Mouse (Mus musculus) hindbrain, embryonic 14.5 days (tissue): Measurements from ENCODE around the gene Alkbh4. TPM values are rescaled to one million over a fixed set of nuclear protein-coding genes. Genes with fewer than 3 reads are reported as not detected.
"Not testable (repeated sequence)": the region's sequence is repeated elsewhere in the genome, so short reads cannot be mapped to it uniquely, and the experiment has no call there.

Experiments used
- ATAC-seq: fragments of 200-750 bp; cut with Nextera tagmentation; 2 replicates; pipeline ENCODE4 v1.8.0; 2017; ENCODE audit warnings: moderate number of reproducible peaks, mild to moderate bottlenecking, moderate TSS enrichment, moderate library complexity; ENCODE audit not compliant: low FRiP score
- DNase-seq: peaks from one replicate; pipeline ENCODE4 v3.0.0-alpha.2; 2015; ENCODE audit warnings: low spot score
- H3K27ac ChIP-seq: fragments of 300-500 bp; sonication (generic); 2 replicates; pipeline ENCODE4 v1.5.1; 2014; ENCODE audit warnings: mild to moderate bottlenecking, moderate library complexity
- H3K27me3 ChIP-seq: fragments of 300-500 bp; sonication (generic); 2 replicates; pipeline ENCODE4 v1.6.1; 2014; ENCODE audit warnings: mild to moderate bottlenecking, low read length, mixed read lengths; ENCODE audit not compliant: control insufficient read depth, insufficient read depth
- H3K36me3 ChIP-seq: fragments of 300-500 bp; sonication (generic); replicated peaks from 2 replicates; pipeline ENCODE4 v1.6.1; 2014; ENCODE audit not compliant: control insufficient read depth, insufficient read depth
- H3K4me1 ChIP-seq: fragments of 300-500 bp; sonication (generic); replicated peaks from 2 replicates; pipeline ENCODE4 v1.6.1; 2014; ENCODE audit warnings: antibody characterized with exemption, low read length, mixed read lengths; ENCODE audit not compliant: control insufficient read depth, insufficient read depth
- H3K4me2 ChIP-seq: fragments of 300-500 bp; sonication (generic); replicated peaks from 2 replicates; pipeline ENCODE4 v1.6.1; 2014; ENCODE audit warnings: mild to moderate bottlenecking, moderate library complexity
- H3K4me3 ChIP-seq: fragments of 300-500 bp; sonication (generic); replicated peaks from 2 replicates; pipeline ENCODE4 v1.5.1; 2014; ENCODE audit warnings: mild to moderate bottlenecking, low read length
- H3K9ac ChIP-seq: fragments of 300-500 bp; sonication (generic); 2 replicates; pipeline ENCODE4 v1.6.1; 2014
- H3K9me3 ChIP-seq: fragments of 300-500 bp; sonication (generic); 2 replicates; pipeline ENCODE4 v1.6.1; 2016; ENCODE audit warnings: low read length; ENCODE audit not compliant: control insufficient read depth
- WGBS: fragments of 180-500 bp; shearing (Covaris S2); extraction: QIAGEN DNeasy Blood & Tissue Kit; methylation state at CpG from one replicate; pipeline ENCODE4 v1.1.7; 2014; 5-methylcytosine and 5-hydroxymethylcytosine counted together
- polyA plus RNA-seq: library from polyadenylated mRNA; unstranded; fragments of >200 nt; fragmentation: Nextera tagmentation; extraction: Ambion mirVana; gene quantifications from 2 replicates; pipeline ENCODE4 v1.2.1, GENCODE M21; 2014

Alkbh4 gene
- polyA plus RNA-seq, 1 experiment from 2014 or later, result 17.1 TPM

GRCm38 (mm10) chr5:136139393-136139792 is 3.4 kb downstream of the Alkbh4 start:
- H3K36me3 ChIP-seq, result peaks cover 34% of the 10 kb centered on the region
- no peak overlapping the region for H3K4me2 ChIP-seq
- no peak overlapping the region for H3K9ac ChIP-seq
- H3K27ac ChIP-seq, result no peak overlapping the region
- no peak overlapping the region for H3K4me3 ChIP-seq
- H3K9me3 ChIP-seq, result no peaks in the 10 kb centered on the region
- no peaks in the 10 kb centered on the region for H3K27me3 ChIP-seq
- no peak for DNase-seq
- H3K4me1 ChIP-seq, result peaks cover 16% of the 10 kb centered on the region
- 93% methylated on average over 13 of the region's 13 CpGs for WGBS
- no peak for ATAC-seq

DNA sequence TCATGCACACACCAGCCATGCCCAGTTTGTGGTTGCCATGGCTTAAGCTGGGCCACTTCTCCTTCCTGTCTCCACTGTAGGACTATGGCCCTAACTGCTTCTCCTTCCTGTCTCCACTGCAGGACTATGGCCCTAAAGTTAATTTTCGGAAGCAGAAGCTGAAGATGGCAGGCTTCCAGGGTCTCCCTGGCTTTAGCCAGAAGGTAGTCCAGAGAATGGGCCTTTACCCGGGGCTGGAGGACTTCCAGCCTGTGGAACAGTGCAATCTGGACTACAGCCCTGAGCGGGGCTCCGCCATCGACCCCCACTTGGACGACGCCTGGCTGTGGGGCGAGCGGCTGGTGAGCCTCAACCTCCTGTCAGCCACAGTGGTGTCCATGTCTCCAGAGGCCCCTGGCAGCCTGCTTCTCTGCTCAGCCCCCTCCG is 4.1 kb downstream of the Alkbh4 start:
- no peak overlapping the region for H3K9ac ChIP-seq
- ATAC-seq, result no peak
- no peak overlapping the region for H3K4me2 ChIP-seq
- H3K4me3 ChIP-seq, result no peak overlapping the region
- DNase-seq, result no peak
- no peaks in the 10 kb centered on the region for H3K27me3 ChIP-seq
- no peaks in the 10 kb centered on the region for H3K9me3 ChIP-seq
- no peak overlapping the region for H3K27ac ChIP-seq
- peaks cover 14% of the 10 kb centered on the region for H3K4me1 ChIP-seq
- WGBS, result 94% methylated on average over 10 of the region's 10 CpGs
- H3K36me3 ChIP-seq, result peaks cover 34% of the 10 kb centered on the region

DNA sequence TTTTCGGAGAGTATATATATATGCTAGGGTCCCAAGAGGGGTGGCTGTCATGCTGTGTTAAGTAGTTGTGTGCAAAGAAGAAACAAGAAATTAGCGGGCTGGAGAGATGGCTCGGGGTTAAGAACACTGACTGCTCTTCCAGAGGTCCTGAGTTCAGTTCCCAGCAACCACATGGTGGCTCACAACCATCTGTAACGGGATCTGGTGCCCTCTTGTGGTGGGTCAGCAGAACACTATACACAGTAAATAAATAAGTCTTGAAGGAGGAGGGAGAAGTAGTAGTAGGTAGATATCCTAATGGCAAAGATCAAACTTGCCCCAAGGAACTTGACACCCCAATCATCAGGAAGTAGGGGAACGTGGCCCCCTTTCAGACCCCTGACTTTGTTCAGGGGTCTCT is 6.8 kb downstream of the Alkbh4 start:
- Histone ChIP-seq H3K4me2 (no peak overlapping the region), H3K9me3 (no peaks in the 10 kb centered on the region), H3K4me1 (no peaks in the 10 kb centered on the region), H3K27me3 (no peaks in the 10 kb centered on the region), H3K9ac (no peak overlapping the region), H3K27ac (no peak overlapping the region), H3K4me3 (no peak overlapping the region), H3K36me3 (peaks cover 34% of the 10 kb centered on the region)
- DNase-seq (no peak), ATAC-seq (no peak)
- 90% methylated on average over 5 of the region's 5 CpGs for WGBS

- Histone ChIP-seq H3K4me1 (no peaks in the 10 kb centered on the region), H3K36me3 (peaks cover 34% of the 10 kb centered on the region), H3K9me3 (no peaks in the 10 kb centered on the region), H3K4me3 (no peak overlapping the region), H3K9ac (no peak overlapping the region), H3K27me3 (no peaks in the 10 kb centered on the region), H3K27ac (no peak overlapping the region), H3K4me2 (no peak overlapping the region)
- WGBS, result 88% methylated on average over 6 of the region's 6 CpGs
- ATAC-seq (no peak), DNase-seq (no peak)
These were observed 7.3 kb downstream of the Alkbh4 start for GRCm38 (mm10) chr5:136143161-136143755.

DNA sequence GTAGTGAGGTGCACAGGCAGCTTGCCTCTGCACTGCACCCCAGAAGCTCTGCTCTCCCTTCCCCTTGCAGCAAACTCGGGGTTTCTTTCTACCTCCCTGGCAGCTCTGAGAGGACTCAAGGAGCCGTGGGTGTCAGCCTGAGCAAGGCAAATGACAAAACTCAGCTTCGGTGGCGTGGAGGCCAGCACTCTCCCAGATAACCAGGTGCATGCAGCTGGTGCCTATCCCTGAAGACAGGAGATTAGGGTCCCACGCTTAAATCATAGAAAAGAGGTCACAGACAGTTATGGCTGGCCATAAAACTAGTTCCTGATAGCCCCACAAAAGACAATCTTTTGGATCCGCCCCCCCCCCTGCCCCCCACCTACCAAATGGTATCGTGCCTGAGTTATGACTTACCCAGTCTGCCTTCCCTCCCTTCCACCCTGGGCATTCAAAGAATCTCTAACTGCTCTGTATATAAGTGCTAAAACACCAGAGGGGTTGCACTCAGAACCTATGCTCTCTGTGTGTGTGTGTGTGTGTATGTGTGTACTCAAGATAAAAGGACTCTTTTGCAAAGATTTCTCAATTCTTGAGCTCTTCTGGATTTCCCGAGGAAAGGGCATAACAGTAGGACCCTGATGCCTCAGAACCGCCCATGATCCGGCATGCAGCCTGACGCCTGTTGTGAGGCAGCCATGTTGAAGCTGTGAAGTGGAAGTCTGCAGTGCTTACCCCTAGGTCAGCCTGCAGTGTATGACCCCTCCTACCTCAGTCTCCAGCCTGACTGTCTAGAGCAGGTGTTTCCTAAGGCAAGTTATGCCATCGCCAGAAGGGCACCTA is 8.9 kb downstream of the Alkbh4 start:
- no peaks in the 10 kb centered on the region for H3K4me1 ChIP-seq
- no peak for ATAC-seq
- no peak overlapping the region for H3K27ac ChIP-seq
- no peak for DNase-seq
- H3K9me3 ChIP-seq, result no peaks in the 10 kb centered on the region
- H3K4me3 ChIP-seq, result no peak overlapping the region
- H3K36me3 ChIP-seq, result peaks cover 28% of the 10 kb centered on the region
- WGBS, result 83% methylated on average over 12 of the region's 12 CpGs
- H3K27me3 ChIP-seq, result no peaks in the 10 kb centered on the region
- H3K9ac ChIP-seq, result no peak overlapping the region
- H3K4me2 ChIP-seq, result no peak overlapping the region

- no peaks in the 10 kb centered on the region for H3K4me1 ChIP-seq
- no peak overlapping the region for H3K27ac ChIP-seq
- no peak overlapping the region for H3K4me3 ChIP-seq
- 92% methylated on average over 1 of the region's 1 CpGs for WGBS
- no peaks in the 10 kb centered on the region for H3K9me3 ChIP-seq
- no peak for ATAC-seq
- H3K27me3 ChIP-seq, result no peaks in the 10 kb centered on the region
- DNase-seq, result no peak
- no peak overlapping the region for H3K4me2 ChIP-seq
- no peak overlapping the region for H3K9ac ChIP-seq
- peaks cover 7% of the 10 kb centered on the region; the same call in 1 of the 2 replicates for H3K36me3 ChIP-seq
These were observed 11.0 kb downstream of the Alkbh4 start for GRCm38 (mm10) chr5:136146936-136147335.

- Histone ChIP-seq H3K4me3 (no peak overlapping the region), H3K36me3 (no peaks in the 10 kb centered on the region), H3K9ac (no peak overlapping the region), H3K27ac (no peak overlapping the region), H3K4me2 (no peak overlapping the region), H3K27me3 (no peaks in the 10 kb centered on the region), H3K9me3 (no peaks in the 10 kb centered on the region), H3K4me1 (no peaks in the 10 kb centered on the region)
- WGBS, result 74% methylated on average over 8 of the region's 8 CpGs
- DNase-seq (no peak), ATAC-seq (no peak)
These were observed 11.8 kb downstream of the Alkbh4 start for GRCm38 (mm10) chr5:136147704-136148103.

DNA sequence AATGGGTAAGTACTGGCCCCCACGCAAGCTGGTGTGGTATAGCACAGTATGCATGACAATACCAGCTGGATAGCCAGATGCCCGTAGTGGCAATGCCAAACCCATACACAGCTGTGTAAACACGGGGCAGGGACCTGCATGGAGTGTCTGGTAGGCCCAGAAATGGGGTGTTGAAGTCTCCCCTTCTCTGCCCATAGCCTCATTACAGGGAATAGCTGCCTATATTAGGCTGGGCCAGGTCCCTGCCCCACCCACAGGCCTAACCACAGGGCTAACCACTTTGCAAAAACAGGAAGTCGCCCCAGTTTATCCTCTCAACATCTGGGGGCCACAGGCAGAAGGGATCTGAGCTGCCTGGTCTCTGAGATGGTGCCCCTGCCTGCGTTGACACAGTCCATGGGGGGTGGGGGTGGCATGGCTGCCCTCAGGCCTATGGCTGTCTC is 13.2 kb downstream of the Alkbh4 start:
- not testable (repeated sequence) for ATAC-seq, H3K9ac ChIP-seq, H3K4me1 ChIP-seq, H3K4me3 ChIP-seq, H3K36me3 ChIP-seq, H3K27me3 ChIP-seq, H3K4me2 ChIP-seq, H3K9me3 ChIP-seq, H3K27ac ChIP-seq, DNase-seq
- WGBS, result 78% methylated on average over 5 of the region's 5 CpGs

DNA sequence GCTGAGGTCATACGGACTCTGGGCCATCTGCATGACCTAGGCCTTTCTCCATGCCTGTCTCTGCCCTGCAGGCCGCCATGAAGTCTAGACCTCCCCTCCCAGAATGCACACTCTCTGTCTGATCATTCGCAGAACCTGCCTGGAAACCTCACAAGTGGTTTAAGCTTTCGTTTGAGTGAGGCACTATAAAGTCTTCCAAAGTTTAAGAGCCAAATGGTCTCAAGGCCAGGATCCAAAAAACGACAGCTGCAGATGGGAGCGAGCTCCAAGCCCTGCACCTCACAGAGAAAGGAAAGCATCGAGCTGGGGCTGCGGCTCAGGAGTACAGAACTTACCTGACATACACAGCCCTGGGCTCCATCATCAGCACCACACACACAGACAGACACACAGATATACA is 16.4 kb downstream of the Alkbh4 start:
- Histone ChIP-seq H3K4me1 (no peaks in the 10 kb centered on the region), H3K27me3 (no peaks in the 10 kb centered on the region), H3K27ac (no peak overlapping the region), H3K36me3 (no peaks in the 10 kb centered on the region), H3K4me3 (no peak overlapping the region), H3K4me2 (no peak overlapping the region), H3K9me3 (no peaks in the 10 kb centered on the region), H3K9ac (no peak overlapping the region)
- no peak for DNase-seq
- 76% methylated on average over 8 of the region's 8 CpGs for WGBS
- no peak for ATAC-seq
